Mouse (Mus musculus) midbrain, embryonic 16.5 days (tissue): Measurements from ENCODE around the gene Asah2. TPM values are rescaled to one million over a fixed set of nuclear protein-coding genes. Genes with fewer than 3 reads are reported as not detected.

ENCODE experiments used
- ATAC-seq: fragments of 200-750 bp; cut with Nextera tagmentation; 2 replicates; pipeline ENCODE4 v1.8.0; 2017; ENCODE audit warnings: moderate TSS enrichment
- H3K27ac ChIP-seq: fragments of 300-500 bp; sonication (generic); 2 replicates; pipeline ENCODE4 v1.5.1; 2014; ENCODE audit warnings: mild to moderate bottlenecking, low read length, mixed read lengths
- H3K27me3 ChIP-seq: fragments of 300-500 bp; sonication (generic); 2 replicates; pipeline ENCODE4 v1.6.1; 2014; ENCODE audit warnings: low read depth, low read length, mixed read lengths; ENCODE audit not compliant: control insufficient read depth, insufficient read depth
- H3K36me3 ChIP-seq: fragments of 300-500 bp; sonication (generic); 2 replicates; pipeline ENCODE4 v1.6.1; 2014; ENCODE audit warnings: mild to moderate bottlenecking, low read length, moderate library complexity, mixed read lengths; ENCODE audit not compliant: control insufficient read depth, insufficient read depth
- H3K4me1 ChIP-seq: fragments of 300-500 bp; sonication (generic); 2 replicates; pipeline ENCODE4 v1.6.1; 2014; ENCODE audit warnings: mild to moderate bottlenecking, low read length, mixed read lengths; ENCODE audit not compliant: control insufficient read depth, insufficient read depth
- H3K4me2 ChIP-seq: fragments of 300-500 bp; sonication (generic); 2 replicates; pipeline ENCODE4 v1.6.1; 2014; ENCODE audit warnings: mild to moderate bottlenecking, low read length, mixed read lengths
- H3K4me3 ChIP-seq: fragments of 300-500 bp; sonication (generic); 2 replicates; pipeline ENCODE4 v1.5.1; 2014; ENCODE audit warnings: low read depth, mild to moderate bottlenecking, low read length, moderate library complexity, mixed read lengths
- H3K9ac ChIP-seq: fragments of 300-500 bp; sonication (generic); 2 replicates; pipeline ENCODE4 v1.6.1; 2014; ENCODE audit warnings: low read depth, low read length, mixed read lengths
- H3K9me3 ChIP-seq: fragments of 300-500 bp; sonication (generic); replicated peaks from 2 replicates; pipeline ENCODE4 v1.6.1; 2014; ENCODE audit warnings: mild to moderate bottlenecking, low read length, mixed read lengths; ENCODE audit not compliant: control insufficient read depth, poor library complexity, severe bottlenecking
- WGBS: fragments of 180-500 bp; shearing (Covaris S2); extraction: QIAGEN DNeasy Blood & Tissue Kit; methylation state at CpG from one replicate; pipeline ENCODE4 v1.1.7; 2014; 5-methylcytosine and 5-hydroxymethylcytosine counted together
- polyA plus RNA-seq: library from polyadenylated mRNA; unstranded; fragments of >200 nt; fragmentation: Nextera tagmentation; extraction: Ambion mirVana; gene quantifications from 2 replicates; pipeline ENCODE4 v1.2.1, GENCODE M21; 2015

The Asah2 gene
- polyA plus RNA-seq, 1 experiment from 2014 or later: 0.54 TPM

GRCm38 (mm10) chr19:32032881-32033280, 75.1 kb downstream of the Asah2 start:
- Histone ChIP-seq H3K27me3 (no peaks in the 10 kb centered on the region), H3K9me3 (no peaks in the 10 kb centered on the region), H3K27ac (no peak overlapping the region), H3K36me3 (no peaks in the 10 kb centered on the region), H3K4me1 (no peaks in the 10 kb centered on the region), H3K9ac (no peak overlapping the region), H3K4me3 (no peak overlapping the region), H3K4me2 (no peak overlapping the region)
- no peak for ATAC-seq
- 94% methylated on average over 4 of the region's 4 CpGs for WGBS

- no peak overlapping the region for H3K4me3 ChIP-seq
- no peaks in the 10 kb centered on the region for H3K9me3 ChIP-seq
- no peak for ATAC-seq
- WGBS: 3% methylated on average over 1 of the region's 1 CpGs
- no peak overlapping the region for H3K4me2 ChIP-seq
- no peaks in the 10 kb centered on the region for H3K27me3 ChIP-seq
- no peak overlapping the region for H3K9ac ChIP-seq
- H3K27ac ChIP-seq: no peak overlapping the region
- no peaks in the 10 kb centered on the region for H3K4me1 ChIP-seq
- H3K36me3 ChIP-seq: no peaks in the 10 kb centered on the region
These were observed 77.6 kb downstream of the Asah2 start for GRCm38 (mm10) chr19:32030430-32030829.

GRCm38 (mm10) chr19:32025443-32025842, 82.6 kb downstream of the Asah2 start:
- H3K4me2 ChIP-seq: no peak overlapping the region
- no peaks in the 10 kb centered on the region for H3K4me1 ChIP-seq
- no peaks in the 10 kb centered on the region for H3K27me3 ChIP-seq
- no peak overlapping the region for H3K9ac ChIP-seq
- H3K9me3 ChIP-seq: no peaks in the 10 kb centered on the region
- H3K4me3 ChIP-seq: no peak overlapping the region
- no peak overlapping the region for H3K27ac ChIP-seq
- WGBS: 65% methylated on average over 3 of the region's 3 CpGs
- peak; percentile 56 for ATAC-seq
- H3K36me3 ChIP-seq: no peaks in the 10 kb centered on the region

- Histone ChIP-seq H3K9ac (no peak overlapping the region), H3K4me2 (no peak overlapping the region), H3K4me1 (no peaks in the 10 kb centered on the region), H3K4me3 (no peak overlapping the region), H3K27me3 (no peaks in the 10 kb centered on the region), H3K36me3 (no peaks in the 10 kb centered on the region), H3K27ac (no peak overlapping the region), H3K9me3 (no peaks in the 10 kb centered on the region)
- WGBS: 53% methylated on average over 8 of the region's 8 CpGs
- ATAC-seq: no peak
These were observed 88.3 kb downstream of the Asah2 start for GRCm38 (mm10) chr19:32019722-32020121.

DNA sequence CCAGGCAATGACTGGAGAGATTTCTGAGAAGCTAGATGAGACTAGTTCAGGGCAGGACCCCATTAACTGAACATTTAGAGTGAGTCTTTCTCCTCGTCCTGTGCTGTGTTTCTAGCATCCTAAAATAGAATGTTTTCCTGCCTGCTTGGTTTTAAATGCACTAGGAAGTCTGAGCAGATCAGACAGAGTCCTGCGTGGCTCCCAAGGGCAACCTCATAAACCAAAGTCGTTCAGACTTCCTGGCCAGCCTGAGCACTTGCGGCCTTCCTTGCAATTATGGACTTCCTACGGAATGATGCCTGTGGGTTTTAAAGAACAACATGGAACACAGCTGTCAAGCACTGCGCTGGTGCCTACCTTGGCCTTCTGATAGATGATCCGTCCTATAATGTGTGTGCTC, 89.4 kb downstream of the Asah2 start:
- 80% methylated on average over 7 of the region's 7 CpGs for WGBS
- H3K4me2 ChIP-seq: no peak overlapping the region
- H3K4me3 ChIP-seq: no peak overlapping the region
- no peak overlapping the region for H3K9ac ChIP-seq
- no peaks in the 10 kb centered on the region for H3K36me3 ChIP-seq
- no peak for ATAC-seq
- no peak overlapping the region for H3K27ac ChIP-seq
- H3K4me1 ChIP-seq: no peaks in the 10 kb centered on the region
- H3K9me3 ChIP-seq: no peaks in the 10 kb centered on the region
- no peaks in the 10 kb centered on the region for H3K27me3 ChIP-seq

- Histone ChIP-seq H3K27me3 (no peaks in the 10 kb centered on the region), H3K36me3 (no peaks in the 10 kb centered on the region), H3K27ac (no peak overlapping the region), H3K9ac (no peak overlapping the region), H3K4me2 (no peak overlapping the region), H3K4me1 (no peaks in the 10 kb centered on the region), H3K9me3 (no peaks in the 10 kb centered on the region), H3K4me3 (no peak overlapping the region)
- ATAC-seq: no peak
- 90% methylated on average over 5 of the region's 5 CpGs for WGBS
These were observed 90.0 kb downstream of the Asah2 start for GRCm38 (mm10) chr19:32018053-32018452.

DNA sequence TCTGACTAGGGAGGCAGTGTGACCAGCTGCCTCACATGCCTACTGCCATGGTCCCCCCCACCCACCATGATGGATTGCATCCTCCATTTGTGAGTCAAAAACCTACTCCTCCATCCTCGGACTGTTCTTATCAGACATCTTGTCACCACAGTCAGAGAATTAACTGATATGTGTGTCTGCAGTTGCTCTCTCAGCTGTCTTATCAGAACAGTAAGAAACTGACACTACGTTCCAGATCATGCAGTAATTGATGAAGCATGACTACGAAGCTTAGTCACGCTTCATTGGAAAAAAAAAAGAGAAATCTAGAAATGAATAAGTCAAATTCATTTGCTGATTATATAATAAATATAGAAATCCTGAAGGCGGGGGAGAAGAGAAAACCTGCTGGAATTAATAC, 105.4 kb downstream of the Asah2 start:
- Histone ChIP-seq H3K4me2 (no peak overlapping the region), H3K4me1 (no peaks in the 10 kb centered on the region), H3K27me3 (no peaks in the 10 kb centered on the region), H3K9ac (no peak overlapping the region), H3K9me3 (no peaks in the 10 kb centered on the region), H3K36me3 (no peaks in the 10 kb centered on the region), H3K27ac (no peak overlapping the region), H3K4me3 (no peak overlapping the region)
- ATAC-seq: no peak
- WGBS: 80% methylated on average over 5 of the region's 5 CpGs

GRCm38 (mm10) chr19:31996916-31997315, 111.1 kb downstream of the Asah2 start:
- no peaks in the 10 kb centered on the region for H3K27me3 ChIP-seq
- no peak for ATAC-seq
- WGBS: 94% methylated on average over 3 of the region's 3 CpGs
- H3K4me1 ChIP-seq: no peaks in the 10 kb centered on the region
- H3K9ac ChIP-seq: no peak overlapping the region
- no peaks in the 10 kb centered on the region for H3K36me3 ChIP-seq
- H3K27ac ChIP-seq: no peak overlapping the region
- no peaks in the 10 kb centered on the region for H3K9me3 ChIP-seq
- no peak overlapping the region for H3K4me3 ChIP-seq
- no peak overlapping the region for H3K4me2 ChIP-seq

- Histone ChIP-seq H3K9ac (no peak overlapping the region), H3K27ac (no peak overlapping the region), H3K4me1 (no peaks in the 10 kb centered on the region), H3K27me3 (no peaks in the 10 kb centered on the region), H3K4me2 (no peak overlapping the region), H3K36me3 (no peaks in the 10 kb centered on the region), H3K4me3 (no peak overlapping the region), H3K9me3 (no peaks in the 10 kb centered on the region)
- WGBS: 89% methylated on average over 6 of the region's 6 CpGs
- ATAC-seq: no peak
These were observed 117.0 kb downstream of the Asah2 start for GRCm38 (mm10) chr19:31991057-31991456.

DNA sequence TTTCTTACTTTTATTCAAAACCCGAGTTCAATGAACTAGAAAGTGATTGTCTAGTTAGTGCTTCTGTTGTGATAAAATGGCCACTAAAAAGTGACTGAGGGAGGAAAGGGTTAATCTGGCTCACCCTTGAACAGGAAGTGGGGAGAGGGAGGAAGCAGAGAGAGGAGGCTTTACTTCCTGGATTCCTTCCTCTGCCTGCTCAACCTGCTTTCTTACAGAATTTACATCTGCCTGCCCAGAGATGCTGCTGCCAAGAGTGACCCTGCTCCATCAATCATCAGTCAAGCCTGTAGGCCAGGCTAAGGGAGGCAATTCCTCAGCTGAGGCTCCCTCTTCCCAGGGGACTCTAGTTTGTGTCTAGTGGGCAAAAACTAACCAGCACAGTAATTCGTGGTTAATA, 132.1 kb downstream of the Asah2 start:
- Histone ChIP-seq H3K36me3 (no peaks in the 10 kb centered on the region), H3K4me1 (no peaks in the 10 kb centered on the region), H3K9ac (no peak overlapping the region), H3K4me3 (no peak overlapping the region), H3K27ac (no peak overlapping the region), H3K27me3 (no peaks in the 10 kb centered on the region), H3K4me2 (no peak overlapping the region), H3K9me3 (no peaks in the 10 kb centered on the region)
- no peak for ATAC-seq
- 71% methylated on average over 2 of the region's 2 CpGs for WGBS
